In the genomic region with DNA sequence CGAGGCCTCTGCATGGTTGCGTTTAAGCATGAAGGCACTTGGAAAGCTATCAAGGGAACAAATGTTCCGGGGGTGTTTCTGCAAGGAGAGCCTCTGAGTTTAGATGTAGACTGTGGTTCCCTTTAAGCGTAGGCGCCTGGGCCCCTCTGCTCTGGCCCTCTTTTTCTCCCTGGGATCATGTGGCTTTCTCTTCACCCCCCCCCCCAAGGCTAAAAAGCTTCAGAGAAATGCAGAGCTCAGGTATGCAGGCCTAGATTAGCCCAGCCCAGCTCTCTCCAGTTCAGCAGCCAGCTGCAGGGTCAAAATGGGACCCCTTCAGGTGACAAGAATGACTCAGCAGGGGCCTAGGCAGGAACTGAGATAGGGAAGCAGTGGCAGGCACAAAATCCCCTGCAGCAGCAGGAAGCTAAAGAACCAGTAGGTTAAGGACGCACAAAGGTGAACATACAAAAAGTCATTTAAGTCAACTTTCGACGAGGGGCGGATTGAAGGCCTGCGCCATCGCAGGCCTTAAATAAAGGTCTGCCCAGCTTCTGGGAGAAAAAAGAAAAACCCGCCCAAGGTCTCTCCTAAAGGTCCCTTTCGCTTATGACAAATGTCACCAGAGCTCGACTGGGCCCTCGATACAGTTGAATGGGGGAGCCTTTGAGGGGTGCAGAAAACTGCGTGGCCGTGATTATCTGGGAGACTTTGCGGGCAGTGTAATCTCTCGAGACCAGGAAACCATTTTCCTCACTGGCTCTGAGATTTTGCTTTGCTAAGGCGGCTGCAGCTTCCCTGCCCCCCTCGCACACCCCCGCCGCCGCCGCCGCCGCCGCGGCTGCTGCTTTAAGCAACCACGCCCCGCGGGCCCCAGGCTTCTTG, we compare ENCODE assay signal across 8 mouse cellular contexts. TPM values are rescaled to one million over a fixed set of nuclear protein-coding genes. Genes with fewer than 3 reads are reported as not detected.
A peak's percentile ranks its signal among the peaks of the same experiment; 100 is the strongest.
DNase-seq lines count a peak whose midpoint lies in the region; ATAC-seq lines count a peak whose summit lies in the region.

No protein-coding gene starts in this region.

- peak overlapping the region; percentile 53 for H3K4me2 ChIP-seq in kidney, embryonic 15.5 days

- ATAC-seq in granulocyte monocyte progenitor cell, adult 5-6 weeks (replicated peaks; ENCODE audit: poor library complexity, severe bottlenecking) = peak; percentile 21
- ATAC-seq in kidney, embryonic 15.5 days (replicated peaks; ENCODE audit: low FRiP score) = 0 out of 2 replicates have a peak, but pooled peaks have one; percentile 26
- peak; percentile 10; the same call in 1 of the 2 replicates for ATAC-seq in monocyte, adult 5-6 weeks (replicated peaks; ENCODE audit: insufficient number of reproducible peaks, low FRiP score, low TSS enrichment, poor library complexity, severe bottlenecking)

- WGBS in kidney, embryonic 15.5 days = 18% methylated on average over 32 of the region's 32 CpGs

- DNase-seq in heart, adult 11 months = peak; percentile 91
- DNase-seq in heart, adult 18-20 months = no peak
- peak; percentile 11 for DNase-seq in cerebellum, adult 8-10 months
- peak; percentile 50 for DNase-seq in liver
- DNase-seq in thymus, postnatal 10 days (ENCODE audit: low spot score in 2 of 2) = peak; percentile 36 to 43

- H3K4me1 ChIP-seq in kidney, embryonic 15.5 days = peaks cover 10% of the 10 kb centered on the region; the same call in 1 of the 2 replicates

- peak overlapping the region; percentile 95 for H3K27ac ChIP-seq in kidney, embryonic 15.5 days

- H3K27me3 ChIP-seq in kidney, embryonic 15.5 days = no peaks in the 10 kb centered on the region

- H3K4me3 ChIP-seq in kidney, embryonic 15.5 days (replicated peaks) = peak overlapping the region; percentile 59

- H3K36me3 ChIP-seq in kidney, embryonic 15.5 days = peaks cover 10% of the 10 kb centered on the region; the same call in 1 of the 2 replicates

- H3K9ac ChIP-seq in kidney, embryonic 15.5 days = peak overlapping the region; percentile 36

- H3K9me3 ChIP-seq in kidney, embryonic 15.5 days (replicated peaks) = no peaks in the 10 kb centered on the region

RNA-seq across cellular contexts. Expression of a gene that starts 0.7 kb away (rescaled TPM):
- total RNA-seq in heart, adult 18-20 months (2021) = 100 to 1,000 TPM; 161 to 175 TPM
- total RNA-seq in granulocyte monocyte progenitor cell, adult 5-6 weeks (2014; fragmentation: Nextera tagmentation) = 185 and 255 TPM in 2 replicates
- 276 and 296 TPM in 2 replicates for total RNA-seq in granulocyte monocyte progenitor cell, adult 5-6 weeks (2017)
- polyA plus RNA-seq in kidney, embryonic 15.5 days (2015; fragmentation: Nextera tagmentation; extraction: Ambion mirVana) = 537 and 542 TPM in 2 replicates
- 77.8 to 130 TPM (median 129 TPM) in 3 replicates for total RNA-seq in monocyte, adult 5-6 weeks (2017)

Comparison
In these comparisons a context has a peak if more than half of its experiments do, and no peak if none do; other contexts are left out.
1. DNase-seq: peak in heart, adult 11 months (single experiment), cerebellum, adult 8-10 months (single experiment), liver (single experiment) and thymus, postnatal 10 days (2 of 2); none in heart, adult 18-20 months (0 of 2).
2. Peak in every context shown above with its lines, with median percentiles within 50 percentile points of each other: ATAC-seq.